Mouse (Mus musculus): ENCODE measurements around the gene Gm26741. TPM values are rescaled to one million over a fixed set of nuclear protein-coding genes. Genes with fewer than 3 reads are reported as not detected.

Gm26741 gene
- polyA plus RNA-seq, 1 experiment: not detected

DNA sequence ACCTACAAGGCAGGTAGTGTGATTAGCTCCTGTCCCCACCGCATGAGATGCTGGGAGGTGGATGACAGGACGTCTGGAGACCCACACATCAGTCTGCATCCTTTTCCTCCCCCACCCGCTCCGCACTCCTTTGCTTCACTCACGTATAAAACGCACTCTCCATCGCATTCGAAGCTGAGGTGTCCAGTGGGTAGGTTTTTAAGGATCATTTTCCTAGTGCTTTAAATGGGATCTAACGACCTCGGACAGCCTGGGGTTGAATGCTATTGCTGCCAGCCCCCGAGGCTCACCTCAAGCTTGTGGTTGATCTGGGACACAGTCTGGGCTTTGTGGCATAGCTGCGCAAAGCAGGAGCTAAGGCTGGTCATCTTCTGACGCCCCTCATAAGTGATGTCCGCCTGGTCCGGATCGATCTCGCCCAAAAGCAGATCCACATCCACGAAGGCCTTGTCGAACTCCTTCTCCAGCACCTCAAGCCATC lies 22.8 kb downstream of the Gm26741 start:
- Histone ChIP-seq H3K79me2 (ENCODE audit: control insufficient read depth, insufficient read depth) (peaks cover 49% of the 10 kb centered on the region), H3K36me3 (ENCODE audit: control insufficient read depth, insufficient read depth) (no peaks in the 10 kb centered on the region), H3K4me3 (peak overlapping the region; percentile 84), H3ac (ENCODE audit: control insufficient read depth, insufficient read length) (peak overlapping the region; percentile 72), H3K27me3 (ENCODE audit: control insufficient read depth, insufficient read depth, insufficient read length) (no peaks in the 10 kb centered on the region), H3K4me2 (ENCODE audit: low read depth) (peak overlapping the region; percentile 89)
- TF ChIP-seq E2F4 (IDR thresholded peaks at IDR 0.05; ENCODE audit: insufficient read depth) (no peak), POLR2AphosphoS2 (IDR thresholded peaks at IDR 0.05; ENCODE audit: insufficient read length, low read depth) (no peak), MYOD1 (IDR thresholded peaks at IDR 0.05; ENCODE audit: control insufficient read depth in 1 of 3, insufficient read length in 2 of 3, low read depth in 2 of 3) (no peak), MYOG (IDR thresholded peaks at IDR 0.05; ENCODE audit: control insufficient read depth in 1 of 3, insufficient read depth in 1 of 3, insufficient read length in 2 of 3, low read depth in 2 of 3) (no peak), USF1 (IDR thresholded peaks at IDR 0.05; ENCODE audit: low read depth) (no peak), SRF (IDR thresholded peaks at IDR 0.05; ENCODE audit: control insufficient read depth, insufficient read length, low read depth) (no peak), CEBPB (IDR thresholded peaks at IDR 0.05; ENCODE audit: insufficient read depth, poor library complexity, severe bottlenecking) (no peak), TCF3 (IDR thresholded peaks at IDR 0.05; ENCODE audit: insufficient read length, low read depth) (no peak), REST (IDR thresholded peaks at IDR 0.05; ENCODE audit: insufficient read depth, insufficient read length) (no peak), POLR2A (IDR thresholded peaks at IDR 0.05; ENCODE audit: insufficient read length, low read depth) (no peak), TCF12 (IDR thresholded peaks at IDR 0.05; ENCODE audit: insufficient read depth, poor library complexity, severe bottlenecking) (no peak), MAX (IDR thresholded peaks at IDR 0.05; ENCODE audit: low read depth) (no peak)

DNA sequence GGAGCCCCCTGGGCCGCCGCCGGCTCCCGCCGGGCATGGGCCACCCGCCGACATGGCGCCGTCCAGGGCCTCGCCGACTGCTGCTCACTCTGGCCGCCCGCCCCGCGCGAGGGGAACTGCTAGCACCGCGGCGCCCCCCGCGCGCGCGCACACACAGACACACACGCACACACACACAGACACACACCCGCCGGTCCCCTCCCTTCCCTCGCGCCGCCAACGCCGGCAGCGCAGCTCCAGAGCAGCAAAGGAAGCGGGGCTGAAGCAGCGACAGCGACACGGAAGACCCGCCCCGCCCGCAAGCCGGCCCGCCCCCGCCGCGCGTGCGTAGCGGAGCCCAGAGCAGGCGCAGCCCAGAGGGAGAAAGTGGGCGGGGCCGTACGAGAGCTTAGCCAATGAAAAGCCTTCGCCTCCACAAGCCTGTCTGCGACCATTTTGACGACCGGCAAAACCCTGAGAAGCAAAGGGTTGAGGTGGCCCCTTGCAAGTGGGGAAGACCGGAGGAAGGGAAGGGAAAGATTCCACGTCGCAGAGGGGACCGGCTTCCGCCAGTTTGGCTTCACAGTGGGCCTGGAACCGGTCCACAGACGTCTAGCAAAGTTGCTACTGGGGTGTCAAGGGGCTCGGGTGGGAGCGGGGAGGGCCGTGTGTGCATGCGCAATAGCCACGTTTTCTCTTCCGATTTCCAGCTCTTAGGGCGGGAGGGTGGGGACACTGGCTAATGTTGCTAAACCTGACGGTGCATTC lies 23.5 kb downstream of the Gm26741 start, which contains the start of gene Gopc:
TSS of gene Gopc (minus strand) at position 280 of the 747 bp plus-strand sequence.
- TF ChIP-seq MYOG (IDR thresholded peaks at IDR 0.05; ENCODE audit: control insufficient read depth in 1 of 3, insufficient read depth in 1 of 3, insufficient read length in 2 of 3, low read depth in 2 of 3) (peak in 1 of 3 experiments; percentile 17), POLR2A (IDR thresholded peaks at IDR 0.05; ENCODE audit: insufficient read length, low read depth) (peak; percentile 74), SRF (IDR thresholded peaks at IDR 0.05; ENCODE audit: control insufficient read depth, insufficient read length, low read depth) (no peak), E2F4 (IDR thresholded peaks at IDR 0.05; ENCODE audit: insufficient read depth) (no peak), REST (IDR thresholded peaks at IDR 0.05; ENCODE audit: insufficient read depth, insufficient read length) (no peak), POLR2AphosphoS2 (IDR thresholded peaks at IDR 0.05; ENCODE audit: insufficient read length, low read depth) (peak; percentile 54), MYOD1 (IDR thresholded peaks at IDR 0.05; ENCODE audit: control insufficient read depth in 1 of 3, insufficient read length in 2 of 3, low read depth in 2 of 3) (peak in 1 of 3 experiments; percentile 50)
- Histone ChIP-seq H3K27me3 (ENCODE audit: control insufficient read depth, insufficient read depth, insufficient read length) (no peaks in the 10 kb centered on the region), H3K4me3 (peak within 1 kb of the TSS; percentile 84), H3K79me2 (ENCODE audit: control insufficient read depth, insufficient read depth) (peaks cover 44% of the 10 kb centered on the region), H3K4me2 (ENCODE audit: low read depth) (peak within 1 kb of the TSS; percentile 89), H3K36me3 (ENCODE audit: control insufficient read depth, insufficient read depth) (no peaks in the 10 kb centered on the region), H3ac (ENCODE audit: control insufficient read depth, insufficient read length) (peak within 1 kb of the TSS; percentile 72)

DNA sequence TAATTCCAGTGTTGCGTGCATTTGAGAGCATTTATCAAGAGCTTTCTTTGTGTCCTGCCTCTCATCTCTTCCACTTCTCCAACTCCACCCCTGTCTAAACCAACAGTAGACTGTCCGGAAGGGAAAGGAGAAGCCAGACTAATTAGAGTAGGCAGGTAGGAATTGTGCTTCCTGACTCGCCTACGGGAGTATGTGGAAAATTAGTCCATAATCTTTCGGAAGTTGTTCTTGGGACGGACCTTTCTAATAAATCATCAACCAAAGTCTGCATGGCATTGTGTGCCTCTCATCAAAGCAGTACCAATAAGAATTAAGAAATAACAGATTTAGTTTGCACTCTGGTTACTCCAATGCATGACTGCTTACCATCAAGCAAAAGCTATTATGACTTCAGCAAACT lies 24.5 kb downstream of the Gm26741 start:
- no peaks in the 10 kb centered on the region for H3K36me3 ChIP-seq (ENCODE audit: control insufficient read depth, insufficient read depth)
- H3ac ChIP-seq (ENCODE audit: control insufficient read depth, insufficient read length): no peak overlapping the region
- H3K4me2 ChIP-seq (ENCODE audit: low read depth): peak overlapping the region; percentile 67
- TF ChIP-seq POLR2AphosphoS2 (IDR thresholded peaks at IDR 0.05; ENCODE audit: insufficient read length, low read depth) (no peak), POLR2A (IDR thresholded peaks at IDR 0.05; ENCODE audit: insufficient read length, low read depth) (no peak), MYOD1 (IDR thresholded peaks at IDR 0.05; ENCODE audit: control insufficient read depth in 1 of 3, insufficient read length in 2 of 3, low read depth in 2 of 3) (no peak), TCF12 (IDR thresholded peaks at IDR 0.05; ENCODE audit: insufficient read depth, poor library complexity, severe bottlenecking) (no peak), MYOG (IDR thresholded peaks at IDR 0.05; ENCODE audit: control insufficient read depth in 1 of 3, insufficient read depth in 1 of 3, insufficient read length in 2 of 3, low read depth in 2 of 3) (no peak), TCF3 (IDR thresholded peaks at IDR 0.05; ENCODE audit: insufficient read length, low read depth) (no peak), USF1 (IDR thresholded peaks at IDR 0.05; ENCODE audit: low read depth) (no peak), E2F4 (IDR thresholded peaks at IDR 0.05; ENCODE audit: insufficient read depth) (no peak)
- peak overlapping the region; percentile 84 for H3K4me3 ChIP-seq
- no peaks in the 10 kb centered on the region for H3K27me3 ChIP-seq (ENCODE audit: control insufficient read depth, insufficient read depth, insufficient read length)
- peaks cover 34% of the 10 kb centered on the region for H3K79me2 ChIP-seq (ENCODE audit: control insufficient read depth, insufficient read depth)

DNA sequence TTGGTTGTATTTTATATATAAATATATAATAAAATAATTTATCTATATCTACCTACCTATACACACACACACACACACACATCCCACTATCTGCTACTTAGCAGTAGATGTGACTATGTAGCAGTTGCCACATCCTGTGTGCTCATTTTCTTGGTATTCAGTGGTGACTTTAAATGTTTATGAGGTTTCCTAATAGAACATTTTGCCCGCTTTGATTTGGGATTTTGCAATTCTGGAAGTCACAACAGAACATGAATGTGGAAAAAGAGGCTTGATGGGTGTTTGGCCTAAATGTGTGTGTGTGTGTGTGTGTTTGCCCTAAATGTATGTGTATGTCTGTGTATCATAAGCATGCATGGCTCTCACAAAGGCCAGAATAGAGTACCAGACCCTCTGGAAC lies 25.0 kb downstream of the Gm26741 start:
- peaks cover 29% of the 10 kb centered on the region for H3K79me2 ChIP-seq (ENCODE audit: control insufficient read depth, insufficient read depth)
- no peaks in the 10 kb centered on the region for H3K36me3 ChIP-seq (ENCODE audit: control insufficient read depth, insufficient read depth)
- no peaks in the 10 kb centered on the region for H3K27me3 ChIP-seq (ENCODE audit: control insufficient read depth, insufficient read depth, insufficient read length)
- TF ChIP-seq REST (IDR thresholded peaks at IDR 0.05; ENCODE audit: insufficient read depth, insufficient read length) (no peak), MYOD1 (IDR thresholded peaks at IDR 0.05; ENCODE audit: control insufficient read depth in 1 of 3, insufficient read length in 2 of 3, low read depth in 2 of 3) (no peak), CEBPB (IDR thresholded peaks at IDR 0.05; ENCODE audit: insufficient read depth, poor library complexity, severe bottlenecking) (peak; percentile 51; the same call in 1 of the 2 replicates), POLR2AphosphoS2 (IDR thresholded peaks at IDR 0.05; ENCODE audit: insufficient read length, low read depth) (no peak), SRF (IDR thresholded peaks at IDR 0.05; ENCODE audit: control insufficient read depth, insufficient read length, low read depth) (no peak)
- no peak overlapping the region for H3ac ChIP-seq (ENCODE audit: control insufficient read depth, insufficient read length)
- peak overlapping the region; percentile 84 for H3K4me3 ChIP-seq
- peak overlapping the region; percentile 25 for H3K4me2 ChIP-seq (ENCODE audit: low read depth)
